Mouse (Mus musculus) right cerebral cortex, postnatal 25 days (tissue): ENCODE data around the gene Fam155a.
"Not testable (repeated sequence)": the region's sequence is repeated elsewhere in the genome, so short reads cannot be mapped to it uniquely, and the experiment has no call there.

Experiments
- DNase-seq: peaks from one replicate; pipeline ENCODE4 v3.0.0; 2022

Fam155a gene

DNA sequence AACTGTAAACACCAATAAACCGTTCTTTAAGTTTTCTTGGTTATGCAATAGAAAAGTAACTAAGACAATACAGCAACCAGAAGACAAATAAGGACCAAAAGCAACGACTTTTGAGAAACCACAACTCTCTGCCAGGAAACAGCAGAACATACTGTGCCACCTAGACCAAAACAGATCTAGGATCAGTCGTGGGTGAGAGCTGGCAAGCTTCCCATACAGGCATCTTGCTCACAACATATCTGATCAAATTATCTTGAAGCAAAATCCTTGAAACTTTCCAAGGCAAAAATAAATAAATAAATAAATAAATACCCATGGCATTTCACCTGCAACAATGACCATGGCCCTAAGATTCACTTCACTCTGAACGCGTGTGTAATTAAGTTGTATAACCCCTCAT, 376.3 kb downstream of the Fam155a start:
- no peak for DNase-seq

DNA sequence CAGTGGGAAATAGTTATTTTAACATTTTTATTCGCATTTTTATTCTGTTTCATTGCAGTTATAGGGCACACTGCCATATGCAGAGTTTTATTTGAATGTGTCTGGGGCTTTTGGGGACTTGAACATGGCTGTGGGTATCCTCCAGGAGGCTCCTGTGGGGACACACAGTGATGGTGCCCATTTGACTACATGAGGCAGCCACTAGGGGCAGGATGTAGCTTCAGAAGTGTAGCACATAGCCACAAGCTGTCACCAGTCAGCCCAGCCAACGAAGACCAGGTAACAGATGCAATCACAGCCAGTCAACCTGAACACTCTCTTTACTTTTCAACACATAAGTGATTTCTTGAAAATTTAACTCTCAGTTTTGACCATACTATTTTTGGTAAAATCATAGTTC, 377.7 kb downstream of the Fam155a start:
- DNase-seq = no peak

DNA sequence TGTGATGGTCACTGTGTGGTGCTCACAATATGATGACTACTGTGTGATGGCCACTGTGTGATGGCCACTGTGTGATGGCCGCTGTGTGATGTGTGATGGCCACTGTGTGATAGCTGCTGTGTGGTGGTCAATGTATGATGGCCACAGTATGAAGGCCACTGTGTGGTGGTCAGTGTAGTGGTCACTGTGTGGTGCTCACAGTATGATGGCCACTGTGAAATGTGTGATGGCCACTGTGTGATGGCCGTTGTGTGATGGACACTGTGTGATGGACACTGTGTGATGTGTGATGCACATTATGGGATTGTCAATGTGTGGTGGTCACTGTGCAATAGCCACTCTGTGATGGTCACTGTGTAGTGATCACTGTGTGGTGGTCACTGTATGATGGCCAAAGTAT, 380.7 kb downstream of the Fam155a start:
- DNase-seq = not testable (repeated sequence)

DNA sequence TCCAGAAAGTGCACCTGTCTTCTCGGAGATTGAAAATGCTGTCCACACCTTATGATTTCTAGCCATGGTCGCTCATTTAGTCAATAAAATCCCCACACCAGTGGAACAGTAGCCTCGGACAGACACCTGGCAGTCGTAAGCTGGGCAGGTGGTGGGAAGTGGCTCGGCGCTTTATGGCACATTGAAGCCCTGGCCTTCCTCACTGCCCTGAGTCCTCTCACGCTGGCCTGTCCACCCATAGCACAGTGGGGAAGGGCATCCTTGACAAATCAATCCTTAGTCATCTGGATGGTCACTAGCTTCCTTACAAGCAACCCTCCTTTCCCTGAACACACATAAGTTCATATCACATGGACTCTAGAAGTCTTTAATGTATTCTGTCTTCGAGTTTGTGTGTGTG, 401.8 kb downstream of the Fam155a start:
- no peak for DNase-seq

DNA sequence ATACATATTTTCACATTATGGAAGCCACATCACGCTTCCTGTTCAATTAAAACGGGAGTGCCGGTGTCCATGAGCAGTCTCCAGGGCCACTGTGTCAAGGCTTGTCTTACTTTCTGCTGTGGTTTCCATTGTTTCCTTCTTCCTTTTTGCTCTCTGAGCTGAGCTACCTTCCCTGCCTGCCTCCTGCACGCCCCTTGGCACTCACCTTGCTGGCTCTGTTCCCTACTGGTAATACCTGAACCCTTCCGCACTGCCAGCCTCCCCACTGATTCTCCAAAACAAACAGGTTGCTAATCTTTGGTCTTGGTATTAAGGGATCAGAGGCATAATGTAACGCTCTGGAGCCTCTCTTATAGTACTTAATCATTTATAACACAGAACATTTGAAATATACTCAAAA, 403.2 kb downstream of the Fam155a start:
- DNase-seq = no peak

DNA sequence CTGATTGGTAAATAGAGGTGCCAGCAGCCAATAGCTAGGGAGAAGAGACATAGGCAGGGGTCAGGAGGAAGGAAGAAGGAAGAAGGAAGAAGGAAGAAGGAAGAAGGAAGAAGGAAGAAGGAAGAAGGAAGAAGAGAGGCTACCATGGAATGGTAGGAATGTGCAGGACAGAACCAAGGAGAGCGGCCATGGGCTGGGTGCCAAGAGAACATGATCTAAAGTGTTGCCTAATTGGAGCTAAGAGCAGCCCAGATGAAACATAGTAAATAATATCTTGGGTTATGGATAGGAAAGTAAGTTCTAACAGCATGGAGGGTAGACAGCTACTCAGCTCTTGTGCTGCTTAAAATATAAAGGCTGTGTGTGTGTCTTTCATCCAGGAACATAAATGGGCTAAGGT, 405.6 kb downstream of the Fam155a start:
- no peak for DNase-seq

DNA sequence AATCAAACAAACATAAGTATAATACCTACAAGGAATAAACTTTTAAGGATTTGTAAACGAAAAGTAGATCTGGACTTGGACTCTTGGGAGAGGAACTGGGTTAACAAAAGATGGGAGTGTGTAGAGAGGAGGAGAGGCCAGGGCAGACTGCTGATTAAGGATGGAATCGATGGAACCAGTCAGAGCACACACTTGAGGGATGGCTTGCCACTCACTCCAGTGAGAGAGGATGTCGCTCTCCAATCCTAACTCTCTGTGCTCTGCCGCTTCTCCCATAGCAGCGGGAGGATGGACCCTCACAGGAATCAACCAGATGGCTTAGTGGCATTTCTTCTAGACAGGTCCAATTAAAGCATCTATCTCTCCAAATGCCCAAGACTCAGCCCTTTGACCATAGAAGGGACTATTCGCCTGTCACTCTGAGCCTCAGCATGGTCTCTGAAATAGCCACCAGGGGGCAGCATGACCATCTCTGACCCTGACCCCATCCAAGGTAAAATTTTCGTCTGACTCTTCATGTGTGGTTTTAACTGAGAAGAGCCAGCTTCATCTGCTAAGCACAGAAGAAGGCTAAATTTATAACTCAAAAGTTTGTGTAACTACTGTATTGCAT, 422.3 kb downstream of the Fam155a start:
- DNase-seq = no peak

DNA sequence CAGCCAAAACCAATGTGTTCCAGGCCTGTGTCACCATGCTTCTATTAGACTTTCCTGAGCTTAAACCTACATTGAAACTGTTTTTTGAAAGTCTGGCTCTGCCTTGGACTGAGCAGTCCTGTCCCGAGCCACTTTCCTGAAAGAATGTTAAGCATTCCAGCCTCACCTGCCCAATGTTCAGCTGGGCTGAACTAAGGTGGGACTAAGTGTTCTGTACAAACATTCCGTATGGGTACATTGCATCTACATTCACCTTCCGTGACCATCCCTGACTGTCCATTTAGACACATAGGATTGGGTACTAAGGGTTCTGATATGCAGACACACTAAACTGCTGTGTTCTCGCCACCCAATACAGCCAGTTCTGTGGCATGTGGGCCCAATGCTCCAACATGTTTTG, 423.8 kb downstream of the Fam155a start:
- no peak for DNase-seq

DNA sequence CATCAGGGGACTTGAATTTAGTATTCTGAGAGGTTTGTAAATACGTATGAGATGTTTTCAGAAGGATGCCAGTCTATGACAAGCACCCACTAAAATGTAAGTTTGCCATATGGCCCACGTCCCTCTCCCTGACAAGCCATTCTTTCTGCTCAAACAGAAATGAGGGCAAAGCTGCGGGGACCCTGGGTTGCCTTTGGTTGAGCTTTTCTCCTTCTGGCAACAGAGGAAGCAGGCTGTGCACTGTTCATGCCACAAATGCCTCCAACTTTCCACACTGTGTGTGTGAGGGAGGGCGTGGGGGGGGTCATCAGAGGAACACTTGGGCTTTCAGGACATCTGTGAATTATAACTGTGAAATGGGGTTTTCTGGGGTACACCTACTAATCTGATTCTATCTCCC, 426.8 kb downstream of the Fam155a start:
- no peak for DNase-seq

DNA sequence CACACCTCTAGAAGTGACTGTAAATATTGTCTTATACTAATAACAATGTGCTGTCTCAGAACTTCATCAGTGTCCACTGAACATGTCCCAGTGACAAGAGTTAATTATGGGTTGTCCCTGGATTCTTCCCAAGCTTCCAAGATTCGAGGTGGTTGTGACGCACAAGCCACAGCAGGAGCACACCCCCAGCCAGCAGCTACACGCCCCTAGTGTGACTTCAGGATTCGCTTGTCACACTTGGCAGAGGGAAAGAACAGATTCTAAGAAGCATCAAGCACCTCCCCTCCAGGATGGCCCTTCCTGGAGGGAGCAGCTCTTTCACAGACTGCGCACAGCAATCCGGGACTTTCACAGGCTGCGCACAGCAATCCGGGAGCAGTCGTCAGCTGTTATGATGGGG, 428.0 kb downstream of the Fam155a start:
- DNase-seq = no peak

DNA sequence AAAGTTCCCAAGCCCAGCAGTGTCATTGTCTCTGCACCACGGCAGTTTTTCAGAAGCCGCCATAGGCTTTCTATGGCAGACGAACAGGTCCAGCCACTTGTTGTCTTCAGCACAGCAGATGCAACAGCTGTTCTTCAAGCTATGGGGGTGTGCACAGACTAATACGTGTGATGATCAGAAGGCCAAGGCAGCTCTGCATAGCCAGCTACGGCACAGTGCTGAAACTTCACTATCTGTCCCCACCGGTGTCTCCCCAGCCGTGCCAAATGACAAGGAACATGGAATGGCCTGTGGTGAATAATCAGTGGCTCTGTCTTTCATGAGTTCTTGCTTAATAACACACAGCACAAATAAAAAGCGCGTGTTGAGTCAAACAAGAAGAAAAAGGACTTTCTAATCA, 428.4 kb downstream of the Fam155a start:
- no peak for DNase-seq

DNA sequence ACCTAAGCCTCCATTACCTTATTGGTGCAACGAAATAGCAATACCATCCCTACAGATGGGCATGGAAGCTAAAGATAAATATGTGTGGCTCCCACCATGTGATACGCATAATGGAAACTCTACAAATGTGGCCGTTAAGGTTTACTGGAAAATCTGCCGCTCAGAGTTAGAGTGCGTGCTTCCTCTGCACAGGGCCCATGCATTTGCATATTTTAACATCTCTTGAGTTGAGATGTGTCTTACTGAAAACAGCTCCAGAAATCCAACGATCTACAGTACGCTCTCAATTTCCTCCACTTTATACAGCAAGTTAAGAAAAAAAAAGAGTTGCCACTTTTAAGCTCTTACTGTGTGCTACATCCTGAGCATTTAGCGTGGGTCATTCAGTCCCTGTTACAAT, 433.1 kb downstream of the Fam155a start:
- DNase-seq = no peak

DNA sequence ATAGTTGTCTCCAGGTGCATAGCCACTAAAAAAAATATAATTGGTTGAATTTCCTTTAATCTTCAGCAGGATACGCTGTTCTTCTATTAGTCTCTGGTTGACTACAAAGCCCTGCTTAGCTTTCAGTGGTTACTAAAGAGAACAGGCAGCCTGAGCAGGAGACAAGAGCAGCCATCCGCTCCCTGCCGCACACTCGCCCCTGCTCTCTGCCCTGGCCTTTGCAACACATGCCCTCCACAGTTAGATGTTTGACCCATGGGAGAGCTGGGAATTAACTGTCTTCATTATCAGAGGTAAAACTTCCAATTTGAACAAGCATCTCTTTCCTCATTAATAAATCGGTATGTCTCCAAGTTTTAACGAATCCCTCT, 435.0 kb downstream of the Fam155a start:
- no peak for DNase-seq

DNA sequence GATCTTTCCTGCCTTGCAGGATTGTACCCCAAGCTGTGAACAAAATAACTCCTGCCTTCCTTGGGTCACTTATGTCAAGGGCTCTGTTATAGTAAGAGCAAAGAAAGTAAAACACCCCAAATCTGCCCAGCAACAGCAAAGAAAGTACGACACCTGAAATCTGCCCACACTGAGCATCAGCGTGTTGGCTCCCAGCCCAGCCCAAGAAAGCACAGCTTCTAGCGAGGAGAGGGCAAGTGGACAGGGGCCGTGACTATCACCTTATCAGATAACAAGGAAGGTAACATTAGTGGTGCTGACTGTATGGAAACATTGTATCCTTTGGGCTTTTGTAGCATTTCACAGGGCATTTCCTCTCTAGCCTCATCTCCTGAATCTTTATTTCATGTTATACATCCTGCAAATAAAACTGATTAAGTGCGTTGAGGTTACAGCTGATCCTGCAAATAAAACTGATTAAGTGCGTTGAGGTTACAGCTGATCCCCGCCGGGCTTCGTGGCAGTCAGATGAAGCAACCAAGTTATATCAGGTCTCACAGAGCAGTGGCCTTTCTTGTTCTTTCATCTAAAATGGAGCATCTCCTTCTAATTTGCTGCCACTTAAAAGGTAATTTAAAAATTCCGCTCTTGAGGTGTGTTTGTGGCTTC, 435.6 kb downstream of the Fam155a start:
- no peak for DNase-seq

DNA sequence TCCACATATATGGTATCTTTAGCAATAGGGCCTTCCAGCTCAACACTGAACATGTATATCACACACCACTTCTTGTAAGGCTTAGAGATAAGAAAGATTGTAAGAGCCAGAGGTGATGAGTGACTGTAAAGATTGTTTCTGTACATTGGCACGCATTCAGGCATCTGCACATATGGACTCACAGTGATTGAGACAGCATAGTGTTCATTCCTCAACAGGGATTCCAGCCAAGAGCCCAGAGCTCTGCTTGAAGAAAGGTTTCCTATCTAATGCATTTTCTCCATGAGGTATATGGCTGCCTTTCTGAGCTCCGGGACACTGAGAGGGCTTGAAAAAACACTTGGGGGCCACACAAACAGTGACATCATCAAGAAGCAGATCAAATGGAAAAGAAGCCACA, 438.2 kb downstream of the Fam155a start:
- DNase-seq = no peak

DNA sequence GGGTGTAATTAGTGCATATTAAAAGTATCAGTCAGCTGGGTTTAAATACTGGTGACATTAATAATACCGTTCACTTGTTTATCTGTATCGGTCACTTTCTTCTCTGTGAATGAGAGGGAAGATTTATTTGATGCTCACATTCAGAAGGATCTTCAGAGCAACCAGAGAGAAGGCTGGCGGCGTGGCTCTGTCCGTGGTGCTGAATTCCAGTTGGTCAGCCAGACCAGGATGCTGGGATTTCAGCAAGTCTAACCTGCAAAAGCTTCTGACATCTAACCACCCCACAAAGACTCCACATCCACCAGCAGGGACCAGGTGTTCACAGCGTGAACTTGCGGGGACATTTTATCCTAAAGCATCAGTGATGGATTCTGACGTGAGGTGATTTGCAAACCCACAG, 461.5 kb downstream of the Fam155a start:
- no peak for DNase-seq

DNA sequence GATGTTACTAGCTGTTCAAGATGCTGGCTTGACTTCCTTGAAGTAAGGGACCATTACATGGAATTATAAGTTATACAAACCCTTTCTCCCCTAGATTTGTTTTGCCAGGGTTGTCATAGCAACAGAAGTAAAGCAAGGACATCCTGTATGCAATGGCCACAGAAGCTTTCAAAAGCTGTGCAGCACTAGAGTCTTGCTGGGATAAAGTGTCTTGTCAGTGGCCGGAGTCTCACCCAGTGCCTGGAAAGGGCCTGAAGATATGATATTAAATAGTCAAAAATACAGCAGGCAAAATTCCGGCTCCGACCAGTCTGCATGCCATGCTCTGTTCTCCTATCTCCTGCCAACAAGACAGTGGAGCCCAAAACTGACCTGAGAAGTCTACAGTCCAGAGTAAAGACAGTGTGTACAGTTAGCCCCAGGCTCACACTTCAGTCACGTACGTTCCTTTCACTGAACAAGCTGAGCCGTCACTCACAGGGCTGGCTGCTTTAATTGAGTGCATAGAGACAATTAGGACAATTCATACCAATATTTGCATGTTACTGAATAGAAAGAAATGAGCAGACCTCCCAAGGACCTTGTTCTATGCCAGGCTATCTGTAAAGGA, 467.3 kb downstream of the Fam155a start:
- DNase-seq = no peak

DNA sequence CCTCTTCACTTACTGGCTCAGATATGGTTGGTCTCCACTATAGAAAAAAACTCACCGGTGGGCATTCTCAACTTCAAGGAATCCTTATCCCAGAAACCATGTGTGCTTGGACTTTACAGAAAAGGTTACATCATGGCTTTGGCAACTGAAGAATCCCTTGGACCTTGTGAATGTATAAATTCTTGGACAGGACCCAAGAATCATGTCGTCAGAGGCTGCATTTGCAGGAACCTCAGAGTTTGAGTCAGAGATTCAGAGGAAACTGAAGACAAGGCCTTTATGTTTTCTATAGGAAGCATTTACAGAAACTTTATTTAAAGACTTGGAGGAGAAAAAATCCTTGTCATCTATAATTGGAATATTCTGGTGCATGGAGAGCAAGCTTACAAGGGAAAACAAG, 475.9 kb downstream of the Fam155a start:
- no peak for DNase-seq

DNA sequence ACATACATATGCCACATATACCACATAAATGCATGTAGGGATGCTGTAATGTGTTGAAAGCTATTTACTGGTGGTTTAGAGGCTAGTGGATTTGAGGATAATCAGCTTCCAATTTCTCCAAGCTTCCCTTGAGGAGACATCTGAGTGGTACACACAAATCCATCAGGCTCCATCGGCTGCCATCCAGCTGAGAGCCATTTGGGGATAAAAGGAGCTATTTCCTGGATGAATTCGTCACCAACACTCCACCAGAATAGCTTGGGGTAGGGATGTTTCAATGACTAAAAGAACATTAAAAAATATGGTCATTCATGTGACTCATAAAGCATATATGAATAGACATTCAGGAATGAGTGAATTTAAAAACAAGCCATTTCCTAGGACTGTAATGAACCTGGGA, 478.4 kb downstream of the Fam155a start:
- no peak for DNase-seq

DNA sequence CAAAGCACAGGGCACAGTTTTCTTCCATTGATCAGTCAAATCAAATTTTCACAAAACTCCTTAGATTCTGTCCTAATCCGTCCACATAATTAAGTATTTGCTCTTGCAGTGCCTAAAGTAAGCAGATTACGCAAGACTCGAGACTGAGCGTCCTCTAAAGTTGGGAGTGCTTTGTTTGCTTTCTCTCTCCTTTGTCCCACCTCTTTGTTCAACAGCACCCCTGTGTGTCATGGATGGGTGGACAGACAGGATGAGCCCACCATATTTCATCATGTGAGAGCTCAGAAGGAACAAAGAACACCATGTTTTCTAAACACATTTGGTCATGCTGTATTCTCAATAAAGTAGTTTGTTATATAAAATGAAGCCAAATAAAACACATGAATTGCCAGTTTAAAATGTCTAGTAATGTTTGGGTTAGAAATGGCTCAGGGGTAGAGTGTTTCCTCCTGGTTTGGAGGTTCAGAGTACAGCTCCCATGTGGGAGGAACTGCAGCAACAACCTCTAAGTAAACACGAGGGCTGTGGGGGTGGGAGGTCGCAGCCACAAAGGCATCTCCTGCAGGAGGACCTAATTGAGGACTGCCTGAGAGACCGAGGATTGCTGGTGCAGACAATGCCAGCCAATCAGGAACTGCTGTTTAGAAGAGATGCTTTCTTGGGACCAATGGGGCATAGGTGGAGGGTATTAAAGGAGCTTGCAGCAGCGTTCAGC, 482.8 kb downstream of the Fam155a start:
- no peak for DNase-seq

DNA sequence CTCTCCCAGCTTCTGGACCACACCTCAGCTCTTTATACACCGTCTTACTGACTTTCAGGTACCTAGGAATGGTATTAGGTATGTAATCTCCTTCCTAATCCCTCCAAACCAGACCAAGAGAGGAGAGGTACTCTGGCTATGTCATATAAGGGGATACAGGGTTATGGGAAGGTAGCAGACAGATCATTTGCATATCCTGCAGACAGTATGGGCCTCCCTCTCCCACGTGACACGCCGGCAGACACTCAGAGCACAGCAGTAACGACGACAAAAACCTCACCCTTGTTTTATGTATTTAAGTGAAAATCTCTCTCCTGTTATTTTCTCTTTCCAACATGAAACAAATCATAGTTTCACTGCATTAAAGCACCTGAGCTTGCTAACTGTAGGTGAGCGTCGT, 496.8 kb downstream of the Fam155a start:
- DNase-seq = no peak

DNA sequence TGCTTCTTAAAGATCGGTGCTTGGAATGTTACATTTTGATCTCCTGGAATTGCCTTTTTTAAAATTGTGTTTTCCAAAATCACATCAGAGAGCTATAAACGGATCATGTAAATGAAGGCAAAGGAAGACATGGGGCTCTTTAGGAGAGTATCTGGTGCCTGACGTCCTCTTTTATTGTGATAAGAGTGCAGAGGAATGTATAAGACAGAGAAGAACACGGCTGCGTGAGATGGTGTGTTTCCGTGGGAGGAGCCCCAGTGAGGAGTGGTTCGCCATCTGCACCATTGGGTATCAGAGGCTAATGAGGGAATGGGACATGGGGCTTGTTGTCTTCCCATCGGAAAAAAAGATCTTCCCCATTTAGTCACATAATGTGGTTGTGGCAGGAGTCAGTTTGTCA, 506.6 kb downstream of the Fam155a start:
- no peak for DNase-seq

DNA sequence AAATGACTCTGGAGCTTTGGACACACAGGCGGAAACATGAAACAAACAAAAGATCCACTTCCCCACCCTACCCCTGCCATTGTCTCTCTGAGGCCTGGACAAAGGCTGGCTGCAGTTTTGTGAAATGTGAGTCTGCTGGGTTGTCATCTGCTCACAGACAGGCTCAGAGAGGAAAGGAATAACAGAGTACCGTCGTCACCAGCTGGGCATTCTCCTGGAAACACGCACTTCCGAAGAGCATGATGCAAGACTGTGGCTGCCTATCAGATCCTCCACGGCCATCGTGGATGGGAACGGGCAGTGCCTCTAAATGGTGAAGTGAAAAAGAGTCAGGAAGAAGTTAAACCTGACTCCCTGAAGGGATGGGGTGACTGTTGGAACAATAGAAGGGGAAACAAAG, 509.4 kb downstream of the Fam155a start:
- DNase-seq = no peak

DNA sequence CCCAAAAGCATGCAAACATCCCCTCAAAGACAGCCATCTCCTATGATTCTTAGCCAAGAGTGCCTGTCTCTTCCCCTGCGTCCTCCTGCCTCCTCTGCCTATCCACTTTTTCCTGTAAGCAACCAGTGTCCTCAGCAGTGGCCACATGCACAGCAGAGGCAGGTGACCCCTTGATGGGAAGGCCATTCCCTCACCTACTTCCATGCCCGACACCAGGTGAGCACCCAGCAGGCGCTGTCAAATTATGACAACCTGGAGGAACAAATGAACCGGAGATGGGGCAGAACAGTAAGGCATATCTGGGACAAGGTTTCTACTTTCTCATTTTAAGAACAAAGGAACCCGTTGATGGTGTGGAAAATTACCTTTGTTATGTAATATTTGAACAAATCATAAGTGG, 515.6 kb downstream of the Fam155a start:
- DNase-seq = no peak
